Mouse (Mus musculus): ENCODE measurements around the gene Vmn1r70.

GRCm38 (mm10) chr7:10613559-10613958 lies 17.8 kb upstream of the Vmn1r70 start, which contains the start of gene Vmn1r69:
- TF ChIP-seq CTCF (IDR thresholded peaks at IDR 0.05; ENCODE audit: insufficient read depth, low read length), result no peak
- TF ChIP-seq POLR2A (IDR thresholded peaks at IDR 0.05; ENCODE audit: borderline replicate concordance, extremely low read depth, low read depth, low read length), result no peak
